Mouse (Mus musculus) intestine, embryonic 16.5 days (tissue): ENCODE measurements around the gene Tcf19. TPM values are rescaled to one million over a fixed set of nuclear protein-coding genes. Genes with fewer than 3 reads are reported as not detected.
"Not testable (repeated sequence)": the region's sequence is repeated elsewhere in the genome, so short reads cannot be mapped to it uniquely, and the experiment has no call there.

Experiments used
- ATAC-seq: fragments of 200-750 bp; cut with Nextera tagmentation; 2 replicates; pipeline ENCODE4 v1.8.0; 2017; ENCODE audit warnings: moderate TSS enrichment, moderate library complexity
- H3K27ac ChIP-seq: fragments of 300-500 bp; sonication (generic); 2 replicates; pipeline ENCODE4 v1.5.1; 2014; ENCODE audit warnings: mild to moderate bottlenecking, low read length
- H3K27me3 ChIP-seq: fragments of 300-500 bp; sonication (generic); replicated peaks from 2 replicates; pipeline ENCODE4 v1.6.1; 2014; ENCODE audit warnings: low read length, control low read depth, mixed read lengths; ENCODE audit not compliant: control insufficient read depth, insufficient read depth
- H3K36me3 ChIP-seq: fragments of 300-500 bp; sonication (generic); 2 replicates; pipeline ENCODE4 v1.6.1; 2014; ENCODE audit warnings: low read length, control low read depth; ENCODE audit not compliant: control insufficient read depth, insufficient read depth
- H3K4me1 ChIP-seq: fragments of 300-500 bp; sonication (generic); 2 replicates; pipeline ENCODE4 v1.6.1; 2014; ENCODE audit warnings: low read length, control low read depth, mixed read lengths; ENCODE audit not compliant: control insufficient read depth, insufficient read depth
- H3K4me2 ChIP-seq: fragments of 300-500 bp; sonication (generic); 2 replicates; pipeline ENCODE4 v1.6.1; 2014; ENCODE audit warnings: low read depth, low read length, control low read depth
- H3K4me3 ChIP-seq: fragments of 300-500 bp; sonication (generic); 2 replicates; pipeline ENCODE4 v1.5.1; 2014; ENCODE audit warnings: mild to moderate bottlenecking, low read length
- H3K9ac ChIP-seq: fragments of 300-500 bp; sonication (generic); 2 replicates; pipeline ENCODE4 v1.6.1; 2014; ENCODE audit warnings: low read depth, low read length
- H3K9me3 ChIP-seq: fragments of 300-500 bp; sonication (generic); 2 replicates; pipeline ENCODE4 v1.6.1; 2016; ENCODE audit warnings: low read length, control low read depth; ENCODE audit not compliant: control insufficient read depth
- WGBS: fragments of 180-500 bp; shearing (Covaris S2); extraction: QIAGEN DNeasy Blood & Tissue Kit; methylation state at CpG from one replicate; pipeline ENCODE4 v1.1.7; 2014; 5-methylcytosine and 5-hydroxymethylcytosine counted together
- polyA plus RNA-seq: library from polyadenylated mRNA; unstranded; fragments of >200 nt; fragmentation: Nextera tagmentation; extraction: Ambion mirVana; gene quantifications from 2 replicates; pipeline ENCODE4 v1.2.1, GENCODE M21; 2015

The Tcf19 gene
- polyA plus RNA-seq, 1 experiment from 2014 or later: 68.3 TPM

DNA sequence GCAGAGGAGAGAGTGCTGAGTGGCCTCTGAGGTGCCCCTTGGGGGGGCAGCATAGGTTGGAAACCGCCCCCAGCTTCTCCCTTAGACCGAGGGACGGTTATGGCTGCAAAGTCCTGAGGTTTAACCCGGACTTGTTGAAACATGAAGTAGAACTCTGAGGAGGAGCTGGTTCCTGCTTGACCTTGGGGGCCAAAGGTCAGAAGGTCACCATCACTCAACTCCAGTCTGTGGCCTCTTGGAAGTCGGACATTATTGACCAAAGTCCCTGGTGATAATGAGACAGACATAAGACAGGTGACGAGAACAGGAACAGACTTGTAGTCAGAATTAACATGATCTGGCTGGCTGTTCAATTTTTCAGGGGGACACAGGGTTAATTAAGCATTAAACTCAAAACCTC is 1.9 kb downstream of the Tcf19 start:
- WGBS: 51% methylated on average over 6 of the region's 6 CpGs

DNA sequence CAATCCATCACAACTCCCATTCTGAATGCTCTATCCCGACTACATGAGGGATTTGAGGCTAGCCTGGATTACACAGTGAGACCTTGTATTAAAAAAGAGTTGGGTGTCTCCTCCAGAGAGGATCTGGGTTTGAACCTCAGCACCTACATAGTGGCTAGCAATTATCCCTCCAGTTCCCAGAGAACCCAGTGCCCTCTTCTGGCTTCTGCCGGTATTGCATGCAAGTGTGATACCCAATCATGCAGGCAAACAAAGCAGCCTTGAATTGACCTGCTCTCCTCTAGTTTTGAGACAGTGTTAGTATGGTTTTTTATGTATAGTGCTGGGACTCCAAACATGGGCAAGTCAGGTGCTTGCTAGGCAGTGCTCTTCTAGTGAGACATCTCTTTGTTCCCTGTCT is 2.7 kb downstream of the Tcf19 start:
- no peak for ATAC-seq

More for the DNA sequence above, 1.9 kb downstream of the Tcf19 start:
- Histone ChIP-seq H3K4me3 (peak overlapping the region; percentile 69), H3K9me3 (no peaks in the 10 kb centered on the region), H3K4me2 (peak overlapping the region; percentile 92), H3K36me3 (no peaks in the 10 kb centered on the region), H3K27ac (no peak overlapping the region), H3K27me3 (no peaks in the 10 kb centered on the region), H3K4me1 (peaks cover 32% of the 10 kb centered on the region), H3K9ac (peak overlapping the region; percentile 70)
- ATAC-seq: no peak

DNA sequence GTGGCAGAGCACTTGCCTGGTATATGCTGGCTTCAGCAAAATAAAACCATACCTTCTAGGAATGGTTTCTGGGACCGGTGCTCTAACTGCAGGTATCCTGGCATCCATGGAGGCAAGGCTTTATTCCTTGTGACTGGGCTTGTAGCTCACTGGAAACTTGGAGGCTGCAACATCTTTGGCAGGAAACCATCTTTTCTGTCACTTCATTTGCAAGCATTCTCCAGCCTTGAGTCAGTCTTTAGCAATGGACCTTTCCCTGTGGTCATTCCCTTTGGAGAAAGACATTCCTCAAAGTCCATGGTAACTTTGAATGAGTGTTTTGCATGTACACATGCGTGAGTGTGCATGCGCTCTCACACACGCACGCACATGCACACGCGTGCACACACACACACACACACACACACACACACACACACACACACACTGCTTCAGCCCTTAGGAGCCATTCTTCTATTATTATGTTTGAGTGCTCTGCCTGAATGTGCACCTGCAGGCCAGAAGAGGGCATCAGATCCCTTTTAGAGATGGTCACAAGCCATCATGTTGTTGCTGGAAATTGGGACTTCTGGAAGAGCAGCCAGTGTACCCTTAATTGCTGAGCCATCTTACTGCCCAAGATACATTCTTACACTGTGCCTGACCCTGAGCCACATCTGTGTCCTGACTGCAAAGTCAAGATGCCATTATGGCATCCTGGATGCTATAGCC is 3.6 kb downstream of the Tcf19 start:
- no peak overlapping the region for H3K27ac ChIP-seq
- H3K4me1 ChIP-seq: peaks cover 26% of the 10 kb centered on the region
- no peaks in the 10 kb centered on the region for H3K27me3 ChIP-seq
- H3K4me2 ChIP-seq: no peak overlapping the region
- H3K9me3 ChIP-seq: no peaks in the 10 kb centered on the region
- H3K4me3 ChIP-seq: no peak overlapping the region
- 89% methylated on average over 7 of the region's 7 CpGs for WGBS
- H3K9ac ChIP-seq: no peak overlapping the region
- no peak for ATAC-seq
- no peaks in the 10 kb centered on the region for H3K36me3 ChIP-seq

More for the DNA sequence above, 2.7 kb downstream of the Tcf19 start:
- no peaks in the 10 kb centered on the region for H3K36me3 ChIP-seq
- peak overlapping the region; percentile 38; the same call in 1 of the 2 replicates for H3K9ac ChIP-seq
- no peaks in the 10 kb centered on the region for H3K27me3 ChIP-seq
- peaks cover 32% of the 10 kb centered on the region for H3K4me1 ChIP-seq
- H3K4me3 ChIP-seq: no peak overlapping the region
- no peak overlapping the region for H3K27ac ChIP-seq
- peak overlapping the region; percentile 92; the same call in 1 of the 2 replicates for H3K4me2 ChIP-seq
- no peaks in the 10 kb centered on the region for H3K9me3 ChIP-seq
- 20% methylated on average over 2 of the region's 2 CpGs for WGBS

DNA sequence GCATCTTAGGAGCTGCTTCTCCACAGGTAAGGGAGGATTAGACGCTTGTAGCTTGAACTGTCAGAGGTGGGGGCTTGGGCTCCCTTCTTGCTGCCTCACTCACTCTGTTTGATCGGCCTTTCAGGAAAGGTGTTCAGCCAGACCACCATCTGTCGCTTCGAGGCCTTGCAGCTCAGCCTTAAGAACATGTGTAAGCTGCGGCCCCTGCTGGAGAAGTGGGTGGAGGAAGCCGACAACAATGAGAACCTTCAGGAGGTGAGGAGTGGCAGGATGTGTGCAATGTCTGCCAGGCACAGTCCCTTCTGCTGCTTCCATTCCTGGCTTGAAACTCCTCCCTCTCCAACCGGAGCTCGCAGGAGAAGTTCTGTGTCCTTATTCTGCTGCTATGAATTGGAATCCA is 7.3 kb downstream of the Tcf19 start:
- H3K9ac ChIP-seq: no peak overlapping the region
- H3K4me3 ChIP-seq: no peak overlapping the region
- H3K9me3 ChIP-seq: no peaks in the 10 kb centered on the region
- 22% methylated on average over 8 of the region's 8 CpGs for WGBS
- H3K4me1 ChIP-seq: peaks cover 3% of the 10 kb centered on the region; the same call in 1 of the 2 replicates
- ATAC-seq: peak; percentile 41; the same call in 1 of the 2 replicates
- no peaks in the 10 kb centered on the region for H3K36me3 ChIP-seq
- no peak overlapping the region for H3K27ac ChIP-seq
- H3K27me3 ChIP-seq: peaks cover 3% of the 10 kb centered on the region; the same call in 1 of the 2 replicates
- H3K4me2 ChIP-seq: no peak overlapping the region

DNA sequence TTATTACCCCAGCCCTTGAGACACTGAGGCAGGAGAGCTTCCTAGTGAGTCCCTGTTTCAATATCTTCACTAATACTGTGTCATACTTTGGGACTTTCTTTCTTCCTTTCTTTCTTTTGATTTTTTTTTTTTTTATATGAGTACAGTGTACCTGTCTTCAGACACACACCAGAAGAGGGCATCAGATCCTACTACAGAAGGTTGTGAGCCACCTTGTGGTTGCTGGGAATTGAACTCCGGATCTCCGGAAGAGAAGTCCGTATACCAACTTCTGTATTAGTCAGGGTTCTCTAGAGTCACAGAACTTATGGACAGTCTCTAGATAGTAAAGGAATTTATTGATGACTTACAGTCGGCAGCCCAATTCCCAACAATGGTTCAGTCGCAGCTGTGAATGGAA is 8.3 kb downstream of the Tcf19 start:
- not testable (repeated sequence) for H3K9me3 ChIP-seq, H3K27me3 ChIP-seq, H3K4me3 ChIP-seq, ATAC-seq, H3K9ac ChIP-seq, H3K4me1 ChIP-seq, H3K36me3 ChIP-seq, H3K27ac ChIP-seq, H3K4me2 ChIP-seq
- WGBS: 54% methylated on average over 5 of the region's 5 CpGs

DNA sequence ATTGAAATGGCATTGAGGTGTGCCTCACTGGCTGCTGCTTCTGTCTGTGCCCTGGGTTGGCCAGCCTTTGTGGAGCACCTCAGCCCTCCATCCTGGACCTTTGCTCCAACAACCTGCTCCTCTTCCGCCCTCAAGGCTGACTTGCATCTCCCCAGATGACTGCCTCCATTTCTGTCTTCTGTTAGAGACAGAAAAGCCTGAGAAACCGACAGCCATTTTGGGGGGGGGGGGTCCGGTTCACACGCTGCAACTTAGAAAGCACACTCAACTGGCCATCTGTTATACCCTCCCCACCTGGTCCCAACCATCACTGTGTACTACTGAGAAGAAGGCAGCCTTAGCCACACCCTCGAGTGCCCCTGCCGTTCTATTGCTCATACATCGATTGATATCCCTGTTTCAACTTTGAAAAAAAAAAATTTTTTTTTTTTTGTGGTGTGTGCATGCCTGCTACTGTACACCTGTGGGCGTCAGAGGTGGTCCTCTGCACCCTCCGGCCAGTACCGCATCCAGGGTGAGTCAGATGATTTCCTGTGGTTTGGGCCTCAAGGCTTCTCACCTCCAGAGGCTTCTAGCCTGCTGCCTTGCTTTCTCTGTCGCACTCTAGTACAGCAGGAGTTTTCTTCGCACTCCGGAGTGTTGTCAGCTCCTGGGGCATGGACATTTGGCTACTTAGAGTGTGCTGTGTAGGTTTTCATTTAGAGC is 8.9 kb downstream of the Tcf19 start:
- WGBS: 37% methylated on average over 13 of the region's 13 CpGs
- Histone ChIP-seq H3K9ac (no peak overlapping the region), H3K4me2 (no peak overlapping the region), H3K27me3 (peaks cover 3% of the 10 kb centered on the region; the same call in 1 of the 2 replicates), H3K27ac (no peak overlapping the region), H3K9me3 (no peaks in the 10 kb centered on the region), H3K4me1 (no peaks in the 10 kb centered on the region; the same call in 1 of the 2 replicates), H3K4me3 (no peak overlapping the region), H3K36me3 (no peaks in the 10 kb centered on the region)
- ATAC-seq: no peak

DNA sequence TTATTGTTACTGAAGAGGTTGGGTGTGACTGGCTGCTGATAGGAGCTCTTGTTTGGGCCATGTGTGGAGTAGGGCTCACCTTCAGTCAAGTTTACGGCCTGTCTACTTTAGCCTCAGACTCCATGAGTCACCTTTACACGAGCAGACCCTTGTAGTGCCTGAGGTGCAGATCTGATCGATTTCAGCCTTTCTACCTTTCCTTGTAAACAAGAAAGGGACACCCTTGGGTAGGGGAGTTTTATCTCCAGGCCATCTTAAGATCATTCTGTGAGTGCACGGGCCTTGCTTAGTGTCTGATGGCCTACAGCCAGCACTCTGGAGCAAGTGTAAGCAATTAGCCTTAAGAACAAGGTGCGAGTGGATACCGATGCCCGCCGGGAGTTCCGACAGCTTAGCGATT is 9.7 kb downstream of the Tcf19 start:
- no peak overlapping the region for H3K4me2 ChIP-seq
- peaks cover 3% of the 10 kb centered on the region; the same call in 1 of the 2 replicates for H3K27me3 ChIP-seq
- H3K4me3 ChIP-seq: no peak overlapping the region
- H3K9me3 ChIP-seq: no peaks in the 10 kb centered on the region
- H3K27ac ChIP-seq: no peak overlapping the region
- WGBS: 26% methylated on average over 10 of the region's 10 CpGs
- H3K36me3 ChIP-seq: no peaks in the 10 kb centered on the region
- no peak for ATAC-seq
- no peak overlapping the region for H3K9ac ChIP-seq
- no peaks in the 10 kb centered on the region; the same call in 1 of the 2 replicates for H3K4me1 ChIP-seq

DNA sequence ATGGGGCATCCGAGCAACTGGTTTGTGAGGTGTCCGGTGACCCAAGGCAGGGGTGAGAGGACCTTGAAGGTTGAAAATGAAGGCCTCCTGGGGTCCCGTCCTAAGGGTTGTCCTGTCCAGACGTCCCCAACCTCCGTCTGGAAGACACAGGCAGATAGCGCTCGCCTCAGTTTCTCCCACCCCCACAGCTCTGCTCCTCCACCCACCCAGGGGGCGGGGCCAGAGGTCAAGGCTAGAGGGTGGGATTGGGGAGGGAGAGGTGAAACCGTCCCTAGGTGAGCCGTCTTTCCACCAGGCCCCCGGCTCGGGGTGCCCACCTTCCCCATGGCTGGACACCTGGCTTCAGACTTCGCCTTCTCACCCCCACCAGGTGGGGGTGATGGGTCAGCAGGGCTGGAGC is 10.8 kb downstream of the Tcf19 start, which contains the start of gene Pou5f1:
Gene Pou5f1 (plus strand): TSS at position 243 of the 400 bp plus-strand sequence.
- no peak within 1 kb of the TSS for H3K4me2 ChIP-seq
- ATAC-seq: no peak
- H3K9ac ChIP-seq: no peak within 1 kb of the TSS
- WGBS: 57% methylated on average over 13 of the region's 13 CpGs
- no peak within 1 kb of the TSS for H3K4me3 ChIP-seq
- H3K27me3 ChIP-seq: peaks cover 3% of the 10 kb centered on the region; the same call in 1 of the 2 replicates
- H3K4me1 ChIP-seq: no peaks in the 10 kb centered on the region; the same call in 1 of the 2 replicates
- no peaks in the 10 kb centered on the region for H3K36me3 ChIP-seq
- H3K9me3 ChIP-seq: no peaks in the 10 kb centered on the region
- H3K27ac ChIP-seq: no peak within 1 kb of the TSS

DNA sequence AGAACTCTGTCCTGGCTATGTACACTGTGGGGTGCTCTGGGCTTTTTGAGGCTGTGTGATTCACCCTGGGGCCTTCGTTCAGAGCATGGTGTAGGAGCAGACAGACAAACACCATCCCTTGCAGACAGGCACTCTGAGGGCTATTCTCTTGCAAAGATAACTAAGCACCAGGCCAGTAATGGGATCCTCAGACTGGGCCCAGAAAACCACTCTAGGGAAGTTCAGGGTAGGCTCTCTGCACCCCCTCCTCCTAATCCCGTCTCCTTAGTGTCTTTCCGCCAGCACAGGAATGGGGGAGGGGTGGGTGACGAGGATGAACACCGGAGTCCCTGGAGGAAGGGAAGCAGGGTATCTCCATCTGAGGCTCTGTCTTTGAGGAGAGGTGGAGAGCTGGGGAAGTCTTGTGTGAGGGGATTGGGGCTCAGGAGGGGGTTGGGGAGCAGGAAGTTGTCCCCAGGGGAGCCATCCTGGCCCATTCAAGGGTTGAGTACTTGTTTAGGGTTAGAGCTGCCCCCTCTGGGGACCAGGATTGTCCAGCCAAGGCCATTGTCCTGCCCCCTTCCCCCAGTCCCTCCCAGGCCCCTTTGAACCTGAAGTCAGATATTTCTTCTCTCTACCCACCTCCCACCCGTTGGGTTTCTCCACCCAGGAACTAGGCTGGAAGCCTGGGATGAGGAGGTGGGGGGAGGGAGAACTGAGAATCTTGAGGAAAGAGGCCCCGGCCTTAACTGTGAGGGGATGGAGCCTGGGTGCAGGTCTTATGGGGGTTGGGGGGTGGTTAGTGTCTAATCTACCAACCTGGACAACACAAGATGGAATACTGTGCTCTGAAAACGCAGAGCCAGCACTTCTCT is 11.8 kb downstream of the Tcf19 start:
- Histone ChIP-seq H3K9me3 (no peaks in the 10 kb centered on the region), H3K36me3 (no peaks in the 10 kb centered on the region), H3K4me1 (no peaks in the 10 kb centered on the region; the same call in 1 of the 2 replicates), H3K9ac (no peak overlapping the region), H3K4me2 (no peak overlapping the region), H3K27me3 (peaks cover 3% of the 10 kb centered on the region; the same call in 1 of the 2 replicates), H3K4me3 (no peak overlapping the region), H3K27ac (no peak overlapping the region)
- no peak for ATAC-seq
- WGBS: 43% methylated on average over 8 of the region's 8 CpGs
